Mouse (Mus musculus): Measurements from ENCODE around the gene Gm37240. TPM values are rescaled to one million over a fixed set of nuclear protein-coding genes. Genes with fewer than 3 reads are reported as not detected.

The Gm37240 gene
- polyA plus RNA-seq, 1 experiment from 2014 or later = 0.11 TPM

GRCm38 (mm10) chr3:85859311-85859710 is 28.0 kb downstream of the Gm37240 start:
- Histone ChIP-seq H3K36me3 (ENCODE audit: control insufficient read depth, insufficient read depth, low read length) (no peaks in the 10 kb centered on the region), H3K4me2 (ENCODE audit: low read length) (no peak overlapping the region), H3K9ac (replicated peaks; ENCODE audit: low read length) (no peak overlapping the region), H3K9me3 (ENCODE audit: control insufficient read depth, low read length) (no peaks in the 10 kb centered on the region), H3K27ac (replicated peaks; ENCODE audit: low read depth, low read length) (no peak overlapping the region), H3K4me1 (ENCODE audit: control insufficient read depth, insufficient read depth, low read length) (no peaks in the 10 kb centered on the region), H3K4me3 (replicated peaks; ENCODE audit: low read depth, low read length) (no peak overlapping the region), H3K27me3 (ENCODE audit: control insufficient read depth, insufficient read depth, low read length) (no peaks in the 10 kb centered on the region)
- DNase-seq (no peak), ATAC-seq (ENCODE audit: low FRiP score, low TSS enrichment) (no peak)
- 58% methylated on average over 6 of the region's 6 CpGs for WGBS

- Histone ChIP-seq H3K9ac (replicated peaks; ENCODE audit: low read length) (no peak overlapping the region), H3K4me2 (ENCODE audit: low read length) (no peak overlapping the region), H3K4me1 (ENCODE audit: control insufficient read depth, insufficient read depth, low read length) (no peaks in the 10 kb centered on the region), H3K27ac (replicated peaks; ENCODE audit: low read depth, low read length) (no peak overlapping the region), H3K9me3 (ENCODE audit: control insufficient read depth, low read length) (no peaks in the 10 kb centered on the region), H3K27me3 (ENCODE audit: control insufficient read depth, insufficient read depth, low read length) (no peaks in the 10 kb centered on the region), H3K36me3 (ENCODE audit: control insufficient read depth, insufficient read depth, low read length) (no peaks in the 10 kb centered on the region), H3K4me3 (replicated peaks; ENCODE audit: low read depth, low read length) (no peak overlapping the region)
- no peak for DNase-seq
- ATAC-seq (ENCODE audit: low FRiP score, low TSS enrichment) = no peak
- 77% methylated on average over 11 of the region's 11 CpGs for WGBS
These were observed 28.9 kb downstream of the Gm37240 start for GRCm38 (mm10) chr3:85858140-85859135.

- Histone ChIP-seq H3K4me3 (replicated peaks; ENCODE audit: low read depth, low read length) (no peak overlapping the region), H3K4me1 (ENCODE audit: control insufficient read depth, insufficient read depth, low read length) (no peaks in the 10 kb centered on the region), H3K36me3 (ENCODE audit: control insufficient read depth, insufficient read depth, low read length) (no peaks in the 10 kb centered on the region), H3K4me2 (ENCODE audit: low read length) (no peak overlapping the region), H3K9ac (replicated peaks; ENCODE audit: low read length) (no peak overlapping the region), H3K27ac (replicated peaks; ENCODE audit: low read depth, low read length) (no peak overlapping the region), H3K9me3 (ENCODE audit: control insufficient read depth, low read length) (no peaks in the 10 kb centered on the region), H3K27me3 (ENCODE audit: control insufficient read depth, insufficient read depth, low read length) (no peaks in the 10 kb centered on the region)
- ATAC-seq (ENCODE audit: low FRiP score, low TSS enrichment) (no peak), DNase-seq (no peak)
- 14% methylated on average over 4 of the region's 4 CpGs for WGBS
These were observed 30.2 kb downstream of the Gm37240 start for GRCm38 (mm10) chr3:85857083-85857482.

GRCm38 (mm10) chr3:85855947-85856346 is 31.4 kb downstream of the Gm37240 start:
- H3K36me3 ChIP-seq (ENCODE audit: control insufficient read depth, insufficient read depth, low read length) = no peaks in the 10 kb centered on the region
- no peak overlapping the region for H3K4me3 ChIP-seq (replicated peaks; ENCODE audit: low read depth, low read length)
- no peaks in the 10 kb centered on the region for H3K9me3 ChIP-seq (ENCODE audit: control insufficient read depth, low read length)
- no peaks in the 10 kb centered on the region for H3K4me1 ChIP-seq (ENCODE audit: control insufficient read depth, insufficient read depth, low read length)
- H3K27me3 ChIP-seq (ENCODE audit: control insufficient read depth, insufficient read depth, low read length) = no peaks in the 10 kb centered on the region
- DNase-seq = no peak
- no peak overlapping the region for H3K27ac ChIP-seq (replicated peaks; ENCODE audit: low read depth, low read length)
- H3K4me2 ChIP-seq (ENCODE audit: low read length) = no peak overlapping the region
- 92% methylated on average over 5 of the region's 5 CpGs for WGBS
- no peak overlapping the region for H3K9ac ChIP-seq (replicated peaks; ENCODE audit: low read length)
- ATAC-seq (ENCODE audit: low FRiP score, low TSS enrichment) = no peak

- ATAC-seq (ENCODE audit: low FRiP score, low TSS enrichment) = no peak
- Histone ChIP-seq H3K4me1 (ENCODE audit: control insufficient read depth, insufficient read depth, low read length) (no peaks in the 10 kb centered on the region), H3K9me3 (ENCODE audit: control insufficient read depth, low read length) (no peaks in the 10 kb centered on the region), H3K4me2 (ENCODE audit: low read length) (no peak overlapping the region), H3K27ac (replicated peaks; ENCODE audit: low read depth, low read length) (no peak overlapping the region), H3K36me3 (ENCODE audit: control insufficient read depth, insufficient read depth, low read length) (no peaks in the 10 kb centered on the region), H3K9ac (replicated peaks; ENCODE audit: low read length) (no peak overlapping the region), H3K4me3 (replicated peaks; ENCODE audit: low read depth, low read length) (no peak overlapping the region), H3K27me3 (ENCODE audit: control insufficient read depth, insufficient read depth, low read length) (no peaks in the 10 kb centered on the region)
- 82% methylated on average over 3 of the region's 3 CpGs for WGBS
- no peak for DNase-seq
These were observed 32.3 kb downstream of the Gm37240 start for GRCm38 (mm10) chr3:85855043-85855442.

GRCm38 (mm10) chr3:85854143-85854542 is 33.2 kb downstream of the Gm37240 start:
- peak; percentile 33 for DNase-seq
- no peak overlapping the region for H3K9ac ChIP-seq (replicated peaks; ENCODE audit: low read length)
- no peaks in the 10 kb centered on the region for H3K4me1 ChIP-seq (ENCODE audit: control insufficient read depth, insufficient read depth, low read length)
- H3K9me3 ChIP-seq (ENCODE audit: control insufficient read depth, low read length) = no peaks in the 10 kb centered on the region
- no peaks in the 10 kb centered on the region for H3K36me3 ChIP-seq (ENCODE audit: control insufficient read depth, insufficient read depth, low read length)
- no peak overlapping the region for H3K4me3 ChIP-seq (replicated peaks; ENCODE audit: low read depth, low read length)
- no peak for ATAC-seq (ENCODE audit: low FRiP score, low TSS enrichment)
- H3K27ac ChIP-seq (replicated peaks; ENCODE audit: low read depth, low read length) = no peak overlapping the region
- WGBS = 69% methylated on average over 6 of the region's 6 CpGs
- H3K27me3 ChIP-seq (ENCODE audit: control insufficient read depth, insufficient read depth, low read length) = no peaks in the 10 kb centered on the region
- H3K4me2 ChIP-seq (ENCODE audit: low read length) = no peak overlapping the region

- no peak overlapping the region for H3K9ac ChIP-seq (replicated peaks; ENCODE audit: low read length)
- no peaks in the 10 kb centered on the region for H3K4me1 ChIP-seq (ENCODE audit: control insufficient read depth, insufficient read depth, low read length)
- H3K9me3 ChIP-seq (ENCODE audit: control insufficient read depth, low read length) = no peaks in the 10 kb centered on the region
- H3K27ac ChIP-seq (replicated peaks; ENCODE audit: low read depth, low read length) = no peak overlapping the region
- H3K36me3 ChIP-seq (ENCODE audit: control insufficient read depth, insufficient read depth, low read length) = no peaks in the 10 kb centered on the region
- H3K4me3 ChIP-seq (replicated peaks; ENCODE audit: low read depth, low read length) = no peak overlapping the region
- no peak for DNase-seq
- WGBS = 92% methylated on average over 4 of the region's 4 CpGs
- ATAC-seq (ENCODE audit: low FRiP score, low TSS enrichment) = no peak
- H3K27me3 ChIP-seq (ENCODE audit: control insufficient read depth, insufficient read depth, low read length) = no peaks in the 10 kb centered on the region
- no peak overlapping the region for H3K4me2 ChIP-seq (ENCODE audit: low read length)
These were observed 33.6 kb downstream of the Gm37240 start for GRCm38 (mm10) chr3:85853715-85854114.

- DNase-seq (no peak), ATAC-seq (ENCODE audit: low FRiP score, low TSS enrichment) (no peak)
- no peak overlapping the region for H3K9ac ChIP-seq (replicated peaks; ENCODE audit: low read length)
- no peaks in the 10 kb centered on the region for H3K4me1 ChIP-seq (ENCODE audit: control insufficient read depth, insufficient read depth, low read length)
- H3K36me3 ChIP-seq (ENCODE audit: control insufficient read depth, insufficient read depth, low read length) = no peaks in the 10 kb centered on the region
- H3K27ac ChIP-seq (replicated peaks; ENCODE audit: low read depth, low read length) = no peak overlapping the region
- H3K27me3 ChIP-seq (ENCODE audit: control insufficient read depth, insufficient read depth, low read length) = no peaks in the 10 kb centered on the region
- WGBS = 95% methylated on average over 1 of the region's 1 CpGs
- no peak overlapping the region for H3K4me2 ChIP-seq (ENCODE audit: low read length)
- no peaks in the 10 kb centered on the region for H3K9me3 ChIP-seq (ENCODE audit: control insufficient read depth, low read length)
- H3K4me3 ChIP-seq (replicated peaks; ENCODE audit: low read depth, low read length) = no peak overlapping the region
These were observed 37.2 kb downstream of the Gm37240 start for GRCm38 (mm10) chr3:85850079-85850478.

GRCm38 (mm10) chr3:85846316-85846715 is 41.0 kb downstream of the Gm37240 start:
- H3K9ac ChIP-seq (replicated peaks; ENCODE audit: low read length) = no peak overlapping the region
- 91% methylated on average over 1 of the region's 1 CpGs for WGBS
- H3K4me2 ChIP-seq (ENCODE audit: low read length) = no peak overlapping the region
- no peak for ATAC-seq (ENCODE audit: low FRiP score, low TSS enrichment)
- H3K27me3 ChIP-seq (ENCODE audit: control insufficient read depth, insufficient read depth, low read length) = no peaks in the 10 kb centered on the region
- no peaks in the 10 kb centered on the region for H3K36me3 ChIP-seq (ENCODE audit: control insufficient read depth, insufficient read depth, low read length)
- H3K9me3 ChIP-seq (ENCODE audit: control insufficient read depth, low read length) = no peaks in the 10 kb centered on the region
- no peak for DNase-seq
- no peak overlapping the region for H3K4me3 ChIP-seq (replicated peaks; ENCODE audit: low read depth, low read length)
- no peak overlapping the region for H3K27ac ChIP-seq (replicated peaks; ENCODE audit: low read depth, low read length)
- H3K4me1 ChIP-seq (ENCODE audit: control insufficient read depth, insufficient read depth, low read length) = no peaks in the 10 kb centered on the region

Measured in midbrain, embryonic 14.5 days (tissue).